Mouse (Mus musculus): ENCODE results near the gene Kmt2d.
A peak's percentile ranks its signal among the peaks of the same experiment; 100 is the strongest.

Kmt2d gene

GRCm38 (mm10) chr15:98887526-98887925 is 16.5 kb upstream of the Kmt2d start:
- DNase-seq (ENCODE audit: low read depth in 1 of 2, low spot score in 2 of 2) = no peak

GRCm38 (mm10) chr15:98886667-98887387 is 15.8 kb upstream of the Kmt2d start:
- no peak for DNase-seq (ENCODE audit: low read depth in 1 of 2, low spot score in 2 of 2)

- DNase-seq (ENCODE audit: low read depth in 1 of 2, low spot score in 2 of 2) = no peak
These were observed 13.1 kb upstream of the Kmt2d start for GRCm38 (mm10) chr15:98884106-98884505.

GRCm38 (mm10) chr15:98883661-98884060 is 12.7 kb upstream of the Kmt2d start:
- DNase-seq (ENCODE audit: low read depth in 1 of 2, low spot score in 2 of 2) = no peak

- no peak for DNase-seq (ENCODE audit: low read depth in 1 of 2, low spot score in 2 of 2)
These were observed 10.6 kb upstream of the Kmt2d start for GRCm38 (mm10) chr15:98881656-98882008.

GRCm38 (mm10) chr15:98880978-98881655 is 10.1 kb upstream of the Kmt2d start:
- peak; percentile 77 to 78 for DNase-seq (ENCODE audit: low read depth in 1 of 2, low spot score in 2 of 2)

- DNase-seq (ENCODE audit: low read depth in 1 of 2, low spot score in 2 of 2) = no peak
These were observed 6.3 kb upstream of the Kmt2d start for GRCm38 (mm10) chr15:98877331-98877730.

- peak; percentile 68 to 86 for DNase-seq (ENCODE audit: low read depth in 1 of 2, low spot score in 2 of 2)
These were observed 1.2 kb upstream of the Kmt2d start for GRCm38 (mm10) chr15:98871916-98872888.

GRCm38 (mm10) chr15:98870179-98871069 is 580 bp downstream of the Kmt2d start:
- DNase-seq (ENCODE audit: low read depth in 1 of 2, low spot score in 2 of 2) = no peak

GRCm38 (mm10) chr15:98869342-98870178 is 1.4 kb downstream of the Kmt2d start:
- no peak for DNase-seq (ENCODE audit: low read depth in 1 of 2, low spot score in 2 of 2)

GRCm38 (mm10) chr15:98868346-98869063 is 2.5 kb downstream of the Kmt2d start:
- DNase-seq (ENCODE audit: low read depth in 1 of 2, low spot score in 2 of 2) = no peak

GRCm38 (mm10) chr15:98867321-98867720 is 3.7 kb downstream of the Kmt2d start:
- peak; percentile 50 to 56 for DNase-seq (ENCODE audit: low read depth in 1 of 2, low spot score in 2 of 2)

GRCm38 (mm10) chr15:98866501-98866900 is 4.5 kb downstream of the Kmt2d start:
- DNase-seq (ENCODE audit: low read depth in 1 of 2, low spot score in 2 of 2) = no peak

GRCm38 (mm10) chr15:98865771-98866170 is 5.2 kb downstream of the Kmt2d start:
- no peak for DNase-seq (ENCODE audit: low read depth in 1 of 2, low spot score in 2 of 2)

GRCm38 (mm10) chr15:98864951-98865350 is 6.1 kb downstream of the Kmt2d start:
- no peak for DNase-seq (ENCODE audit: low read depth in 1 of 2, low spot score in 2 of 2)

- DNase-seq (ENCODE audit: low read depth in 1 of 2, low spot score in 2 of 2) = no peak
These were observed 7.5 kb downstream of the Kmt2d start for GRCm38 (mm10) chr15:98863451-98863958.

GRCm38 (mm10) chr15:98861701-98862410 is 9.1 kb downstream of the Kmt2d start:
- DNase-seq (ENCODE audit: low read depth in 1 of 2, low spot score in 2 of 2) = no peak

- no peak for DNase-seq (ENCODE audit: low read depth in 1 of 2, low spot score in 2 of 2)
These were observed 10.1 kb downstream of the Kmt2d start for GRCm38 (mm10) chr15:98860921-98861320.
